Mouse (Mus musculus): ENCODE measurements at regions not wholly inside any gene's neighbourhood (a gene's known extent, or its start where the extent isn't known, plus 50 kb on each side); places are given as distances from the start of the nearest gene placed in this dataset.

- DNase-seq: no peak
- 100% methylated on average over 1 of the region's 1 CpGs for WGBS
- Histone ChIP-seq H3K4me3 (ENCODE audit: insufficient read depth, low read depth, low read length) (no peak overlapping the region), H3K27ac (ENCODE audit: insufficient read depth, low read depth, low read length) (no peak overlapping the region), H3K4me1 (ENCODE audit: control insufficient read depth, insufficient read depth, low read length) (no peaks in the 10 kb centered on the region), H3K27me3 (replicated peaks; ENCODE audit: control insufficient read depth, insufficient read depth, low read length) (no peaks in the 10 kb centered on the region), H3K36me3 (ENCODE audit: control insufficient read depth, insufficient read depth, low read length) (no peaks in the 10 kb centered on the region)
- TF ChIP-seq CTCF (conservative IDR thresholded peaks at IDR 0.05; ENCODE audit: insufficient read depth, insufficient read length, low read depth, low read length) (no peak), POLR2A (IDR thresholded peaks at IDR 0.05; ENCODE audit: low read depth, low read length) (no peak)
Observed at GRCm38 (mm10) chr3:104327829-104328228, 107.7 kb upstream of the Magi3 start.

GRCm38 (mm10) chr3:104327034-104327729 is 107.0 kb upstream of the Magi3 start:
- Histone ChIP-seq H3K4me1 (ENCODE audit: control insufficient read depth, insufficient read depth, low read length) (no peaks in the 10 kb centered on the region), H3K36me3 (ENCODE audit: control insufficient read depth, insufficient read depth, low read length) (no peaks in the 10 kb centered on the region), H3K4me3 (ENCODE audit: insufficient read depth, low read depth, low read length) (no peak overlapping the region), H3K27ac (ENCODE audit: insufficient read depth, low read depth, low read length) (no peak overlapping the region), H3K27me3 (replicated peaks; ENCODE audit: control insufficient read depth, insufficient read depth, low read length) (no peaks in the 10 kb centered on the region)
- WGBS: 92% methylated on average over 12 of the region's 12 CpGs
- no peak for DNase-seq
- TF ChIP-seq CTCF (conservative IDR thresholded peaks at IDR 0.05; ENCODE audit: insufficient read depth, insufficient read length, low read depth, low read length): no peak
- no peak for TF ChIP-seq POLR2A (IDR thresholded peaks at IDR 0.05; ENCODE audit: low read depth, low read length)

- H3K4me3 ChIP-seq (ENCODE audit: insufficient read depth, low read depth, low read length): no peak overlapping the region
- H3K27ac ChIP-seq (ENCODE audit: insufficient read depth, low read depth, low read length): no peak overlapping the region
- peaks cover 5% of the 10 kb centered on the region; the same call in 1 of the 2 replicates for H3K4me1 ChIP-seq (ENCODE audit: control insufficient read depth, insufficient read depth, low read length)
- DNase-seq: no peak
- no peaks in the 10 kb centered on the region for H3K36me3 ChIP-seq (ENCODE audit: control insufficient read depth, insufficient read depth, low read length)
- no peaks in the 10 kb centered on the region for H3K27me3 ChIP-seq (replicated peaks; ENCODE audit: control insufficient read depth, insufficient read depth, low read length)
- TF ChIP-seq CTCF (conservative IDR thresholded peaks at IDR 0.05; ENCODE audit: insufficient read depth, insufficient read length, low read depth, low read length) (no peak), POLR2A (IDR thresholded peaks at IDR 0.05; ENCODE audit: low read depth, low read length) (no peak)
- 58% methylated on average over 2 of the region's 2 CpGs for WGBS
Observed at GRCm38 (mm10) chr3:104322591-104322990, 102.4 kb upstream of the Magi3 start.

GRCm38 (mm10) chr3:104320404-104320803 is 100.2 kb upstream of the Magi3 start:
- WGBS: 39% methylated on average over 4 of the region's 4 CpGs
- no peak overlapping the region for H3K27ac ChIP-seq (ENCODE audit: insufficient read depth, low read depth, low read length)
- no peak overlapping the region for H3K4me3 ChIP-seq (ENCODE audit: insufficient read depth, low read depth, low read length)
- no peaks in the 10 kb centered on the region for H3K36me3 ChIP-seq (ENCODE audit: control insufficient read depth, insufficient read depth, low read length)
- peaks cover 5% of the 10 kb centered on the region; the same call in 1 of the 2 replicates for H3K4me1 ChIP-seq (ENCODE audit: control insufficient read depth, insufficient read depth, low read length)
- DNase-seq: peak; percentile 62
- no peaks in the 10 kb centered on the region for H3K27me3 ChIP-seq (replicated peaks; ENCODE audit: control insufficient read depth, insufficient read depth, low read length)
- TF ChIP-seq POLR2A (IDR thresholded peaks at IDR 0.05; ENCODE audit: low read depth, low read length) (no peak), CTCF (conservative IDR thresholded peaks at IDR 0.05; ENCODE audit: insufficient read depth, insufficient read length, low read depth, low read length) (no peak)

GRCm38 (mm10) chr3:104319377-104319776 is 99.2 kb upstream of the Magi3 start:
- Histone ChIP-seq H3K27me3 (replicated peaks; ENCODE audit: control insufficient read depth, insufficient read depth, low read length) (no peaks in the 10 kb centered on the region), H3K4me1 (ENCODE audit: control insufficient read depth, insufficient read depth, low read length) (peaks cover 5% of the 10 kb centered on the region; the same call in 1 of the 2 replicates), H3K4me3 (ENCODE audit: insufficient read depth, low read depth, low read length) (no peak overlapping the region), H3K27ac (ENCODE audit: insufficient read depth, low read depth, low read length) (no peak overlapping the region), H3K36me3 (ENCODE audit: control insufficient read depth, insufficient read depth, low read length) (no peaks in the 10 kb centered on the region)
- WGBS: 48% methylated on average over 6 of the region's 6 CpGs
- TF ChIP-seq POLR2A (IDR thresholded peaks at IDR 0.05; ENCODE audit: low read depth, low read length) (no peak), CTCF (conservative IDR thresholded peaks at IDR 0.05; ENCODE audit: insufficient read depth, insufficient read length, low read depth, low read length) (no peak)
- DNase-seq: peak; percentile 22

DNA sequence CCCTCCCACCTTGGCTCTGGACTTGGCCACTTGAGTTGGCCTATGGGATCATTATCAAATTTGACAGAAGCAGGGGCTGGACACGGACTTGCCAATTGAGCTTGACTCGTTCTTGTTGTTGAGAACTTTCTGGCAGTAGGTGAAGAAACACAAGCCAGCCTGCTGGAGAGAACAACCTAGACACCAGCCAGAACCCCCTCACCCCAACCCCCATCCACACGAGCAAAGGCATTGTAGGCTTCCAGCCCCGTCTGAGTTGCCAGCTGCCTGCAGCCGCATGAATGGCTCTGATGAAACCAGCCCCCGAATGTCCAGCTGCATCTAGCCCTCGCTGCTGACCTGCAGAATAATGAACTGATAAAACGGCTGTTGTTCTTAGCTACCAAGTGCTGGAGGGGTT is 98.7 kb upstream of the Magi3 start:
- Histone ChIP-seq H3K27ac (ENCODE audit: insufficient read depth, low read depth, low read length) (no peak overlapping the region), H3K4me1 (ENCODE audit: control insufficient read depth, insufficient read depth, low read length) (peaks cover 5% of the 10 kb centered on the region; the same call in 1 of the 2 replicates), H3K36me3 (ENCODE audit: control insufficient read depth, insufficient read depth, low read length) (no peaks in the 10 kb centered on the region), H3K4me3 (ENCODE audit: insufficient read depth, low read depth, low read length) (no peak overlapping the region), H3K27me3 (replicated peaks; ENCODE audit: control insufficient read depth, insufficient read depth, low read length) (no peaks in the 10 kb centered on the region)
- WGBS: 48% methylated on average over 8 of the region's 8 CpGs
- TF ChIP-seq CTCF (conservative IDR thresholded peaks at IDR 0.05; ENCODE audit: insufficient read depth, insufficient read length, low read depth, low read length) (no peak), POLR2A (IDR thresholded peaks at IDR 0.05; ENCODE audit: low read depth, low read length) (no peak)
- no peak for DNase-seq

DNA sequence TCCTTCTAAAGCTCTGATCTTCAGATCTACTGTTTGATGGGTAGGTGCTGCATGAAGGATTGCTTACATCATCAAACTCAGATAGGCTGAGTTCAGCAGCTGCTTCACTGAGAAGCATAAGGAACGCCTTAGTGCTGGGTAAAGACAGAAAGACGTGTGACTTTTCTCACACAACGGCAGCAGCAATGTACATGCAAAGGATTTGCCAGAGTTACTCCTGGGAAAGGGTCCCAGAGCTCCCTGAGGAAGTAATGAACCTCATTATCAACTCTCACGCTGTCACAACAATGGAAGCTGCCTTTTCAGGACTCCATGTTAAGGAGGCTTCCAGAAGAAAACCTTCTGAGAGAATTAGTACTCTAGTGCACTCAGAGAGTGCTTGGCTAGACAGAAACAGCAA is 97.4 kb upstream of the Magi3 start:
- no peaks in the 10 kb centered on the region for H3K27me3 ChIP-seq (replicated peaks; ENCODE audit: control insufficient read depth, insufficient read depth, low read length)
- no peak for DNase-seq
- WGBS: 84% methylated on average over 4 of the region's 4 CpGs
- H3K4me3 ChIP-seq (ENCODE audit: insufficient read depth, low read depth, low read length): no peak overlapping the region
- H3K27ac ChIP-seq (ENCODE audit: insufficient read depth, low read depth, low read length): no peak overlapping the region
- no peaks in the 10 kb centered on the region for H3K36me3 ChIP-seq (ENCODE audit: control insufficient read depth, insufficient read depth, low read length)
- TF ChIP-seq CTCF (conservative IDR thresholded peaks at IDR 0.05; ENCODE audit: insufficient read depth, insufficient read length, low read depth, low read length): no peak
- TF ChIP-seq POLR2A (IDR thresholded peaks at IDR 0.05; ENCODE audit: low read depth, low read length): no peak
- peaks cover 5% of the 10 kb centered on the region; the same call in 1 of the 2 replicates for H3K4me1 ChIP-seq (ENCODE audit: control insufficient read depth, insufficient read depth, low read length)

Data from kidney, adult 2 months (tissue).